Mouse (Mus musculus): Measurements from ENCODE around the gene Klrg2. TPM values are rescaled to one million over a fixed set of nuclear protein-coding genes. Genes with fewer than 3 reads are reported as not detected.
A peak's percentile ranks its signal among the peaks of the same experiment; 100 is the strongest.
"Not testable (repeated sequence)": the region's sequence is repeated elsewhere in the genome, so short reads cannot be mapped to it uniquely, and the experiment has no call there.

The Klrg2 gene
- 0.96 TPM in 1 of 2 replicates, not detected in the other for polyA plus RNA-seq (2012; ENCODE audit: insufficient read depth, low replicate concordance)

DNA sequence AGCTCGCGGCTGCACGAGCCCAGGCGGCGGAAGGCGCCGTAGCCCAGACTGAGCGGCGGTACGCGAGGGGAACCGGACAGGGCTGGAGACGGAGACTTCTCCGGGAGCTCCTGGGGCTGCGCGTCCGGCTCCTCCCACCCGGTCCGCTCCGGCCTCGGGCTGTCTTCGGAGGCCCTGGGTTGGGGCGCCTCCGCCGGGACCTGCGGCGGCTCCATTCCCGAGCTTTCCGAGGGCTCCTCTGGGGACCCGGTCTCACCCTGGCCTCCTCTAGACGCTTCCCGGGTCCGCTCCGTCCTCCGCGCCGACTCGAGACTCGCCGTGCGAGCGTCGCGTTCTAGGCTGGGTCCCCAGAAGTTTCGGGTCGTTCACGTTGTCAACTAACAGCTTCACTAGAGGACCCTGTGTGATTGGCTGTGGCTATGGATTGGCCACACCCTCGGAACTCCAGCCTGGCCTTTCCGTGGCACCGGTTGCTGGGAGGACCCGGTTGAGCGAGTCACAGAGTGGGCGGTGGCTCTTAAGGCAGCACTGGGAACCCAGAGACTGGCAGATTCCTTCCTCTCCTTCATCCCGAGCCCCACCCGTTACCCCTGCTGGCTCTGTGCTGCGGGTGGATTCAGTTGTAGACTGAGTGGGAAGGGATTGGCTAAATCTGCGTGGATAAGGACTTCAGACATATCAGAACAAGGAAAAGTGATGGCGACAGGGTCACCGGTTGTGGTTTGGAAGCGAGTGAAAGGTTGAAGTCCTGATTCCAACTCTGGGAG is at the start of gene Klrg2:
Gene Klrg2, minus strand, starts transcription at position 391 of the 767 bp plus-strand sequence.
- Histone ChIP-seq H3K36me3 (replicated peaks; ENCODE audit: low read length) (no peaks in the 10 kb centered on the region), H3K4me1 (peaks cover 44% of the 10 kb centered on the region), H3K27me3 (replicated peaks) (peaks cover 94% of the 10 kb centered on the region), H3K9me3 (no peaks in the 10 kb centered on the region), H3K4me3 (replicated peaks) (peak within 1 kb of the TSS; percentile 92)
- no peak for TF ChIP-seq GATA1 (IDR thresholded peaks at IDR 0.05; ENCODE audit: borderline replicate concordance, low read length)
- no peak for TF ChIP-seq FLI1 (IDR thresholded peaks at IDR 0.05; ENCODE audit: low read length)

DNA sequence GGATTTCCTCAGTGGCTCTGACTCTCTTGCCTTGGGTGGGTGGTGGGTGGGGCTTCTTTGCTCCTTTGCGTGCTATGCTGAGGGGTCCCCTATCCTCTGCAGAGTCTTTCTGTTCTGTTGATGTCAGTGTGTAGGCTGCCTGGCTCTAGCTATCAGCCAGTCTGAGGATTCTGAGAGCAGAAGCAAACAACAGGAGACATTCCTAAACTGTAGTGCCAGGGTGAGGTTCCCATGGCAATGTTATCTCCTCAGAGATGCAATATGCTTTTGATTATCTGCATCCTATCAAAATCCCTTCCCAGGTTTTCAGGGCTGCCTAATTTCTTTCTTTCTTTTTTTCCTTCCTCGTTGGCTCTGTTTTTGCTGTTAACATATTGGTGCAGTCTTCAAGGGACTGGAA is 45.5 kb upstream of the Klrg2 start:
- TF ChIP-seq GATA1 (IDR thresholded peaks at IDR 0.05; ENCODE audit: borderline replicate concordance, low read length) = no peak
- no peak for TF ChIP-seq FLI1 (IDR thresholded peaks at IDR 0.05; ENCODE audit: low read length)
- Histone ChIP-seq H3K4me1 (0 out of 2 replicates have a peak, but pooled peaks cover 4% of the 10 kb centered on the region), H3K9me3 (no peaks in the 10 kb centered on the region), H3K4me3 (replicated peaks) (no peak overlapping the region), H3K36me3 (replicated peaks; ENCODE audit: low read length) (peaks cover 15% of the 10 kb centered on the region), H3K27me3 (replicated peaks) (peaks cover 24% of the 10 kb centered on the region)

DNA sequence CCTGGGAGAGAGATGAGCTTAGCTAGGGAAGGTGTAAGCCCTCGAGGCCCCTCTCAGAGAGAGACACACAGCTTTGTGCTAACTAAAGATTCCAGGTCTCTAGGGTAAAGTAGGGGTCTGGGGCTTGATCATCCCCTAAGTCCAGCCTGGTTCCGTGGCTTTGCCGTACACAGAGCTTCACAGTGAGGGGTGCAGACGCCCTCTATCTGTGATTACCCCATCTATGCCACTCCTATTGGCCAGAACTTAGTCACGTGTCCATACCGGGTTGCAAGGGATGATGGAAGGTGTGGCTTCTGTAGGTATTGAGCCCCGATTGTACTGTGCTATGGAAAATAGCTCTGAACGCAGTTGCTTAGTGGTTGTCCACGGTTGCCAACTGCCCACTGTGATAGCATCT is 40.6 kb upstream of the Klrg2 start:
- Histone ChIP-seq H3K9me3 (peaks cover 3% of the 10 kb centered on the region; the same call in 1 of the 2 replicates), H3K4me1 (peaks cover 10% of the 10 kb centered on the region), H3K27me3 (replicated peaks) (peaks cover 58% of the 10 kb centered on the region), H3K4me3 (replicated peaks) (no peak overlapping the region), H3K36me3 (replicated peaks; ENCODE audit: low read length) (no peaks in the 10 kb centered on the region)
- TF ChIP-seq GATA1 (IDR thresholded peaks at IDR 0.05; ENCODE audit: borderline replicate concordance, low read length) = no peak
- TF ChIP-seq FLI1 (IDR thresholded peaks at IDR 0.05; ENCODE audit: low read length) = no peak

DNA sequence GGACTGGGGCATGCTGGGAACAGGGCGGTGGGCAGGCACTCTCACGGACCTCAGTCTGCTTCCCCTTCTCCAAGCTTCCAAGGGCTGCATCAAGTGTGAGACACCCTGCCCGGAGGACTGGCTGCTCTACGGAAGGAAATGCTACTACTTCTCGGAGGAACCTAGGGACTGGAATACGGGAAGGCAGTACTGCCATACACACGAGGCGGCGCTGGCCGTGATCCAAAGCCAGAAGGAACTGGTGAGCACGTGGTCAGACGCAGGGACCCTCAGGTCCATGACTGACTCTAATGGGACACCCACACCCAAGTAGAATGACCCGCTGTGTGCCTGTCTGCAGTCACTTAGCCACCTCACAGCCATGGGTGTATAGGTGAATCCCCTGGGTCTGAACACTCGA is 39.7 kb upstream of the Klrg2 start:
- no peak for TF ChIP-seq GATA1 (IDR thresholded peaks at IDR 0.05; ENCODE audit: borderline replicate concordance, low read length)
- TF ChIP-seq FLI1 (IDR thresholded peaks at IDR 0.05; ENCODE audit: low read length) = no peak
- H3K36me3 ChIP-seq (replicated peaks; ENCODE audit: low read length) = no peaks in the 10 kb centered on the region
- no peak overlapping the region for H3K4me3 ChIP-seq (replicated peaks)
- H3K9me3 ChIP-seq = peaks cover 3% of the 10 kb centered on the region; the same call in 1 of the 2 replicates
- peaks cover 10% of the 10 kb centered on the region for H3K4me1 ChIP-seq
- H3K27me3 ChIP-seq (replicated peaks) = peaks cover 62% of the 10 kb centered on the region

DNA sequence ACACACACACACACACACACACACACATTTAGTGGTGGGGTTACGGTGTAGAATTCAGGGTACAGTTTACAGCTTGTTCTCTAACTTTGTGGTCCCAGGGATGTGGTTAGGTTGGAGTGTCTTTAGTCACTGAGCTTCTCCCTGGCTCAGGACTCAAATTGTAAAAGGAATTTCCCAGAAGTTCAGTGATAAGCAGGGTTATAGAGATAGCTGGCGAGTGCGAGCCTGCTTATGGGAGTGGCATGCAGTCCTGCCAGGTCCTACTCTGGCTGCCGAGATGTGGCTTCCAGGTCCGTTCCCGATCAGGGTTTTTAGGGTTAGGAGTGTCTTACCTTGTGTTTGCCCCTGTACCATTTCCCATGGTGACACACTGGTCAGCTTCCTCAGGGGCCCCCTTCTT is 39.2 kb upstream of the Klrg2 start:
- Histone ChIP-seq H3K36me3 (replicated peaks; ENCODE audit: low read length) (no peaks in the 10 kb centered on the region), H3K27me3 (replicated peaks) (peaks cover 61% of the 10 kb centered on the region), H3K4me1 (peaks cover 15% of the 10 kb centered on the region), H3K9me3 (peaks cover 3% of the 10 kb centered on the region; the same call in 1 of the 2 replicates), H3K4me3 (replicated peaks) (no peak overlapping the region)
- no peak for TF ChIP-seq FLI1 (IDR thresholded peaks at IDR 0.05; ENCODE audit: low read length)
- no peak for TF ChIP-seq GATA1 (IDR thresholded peaks at IDR 0.05; ENCODE audit: borderline replicate concordance, low read length)

DNA sequence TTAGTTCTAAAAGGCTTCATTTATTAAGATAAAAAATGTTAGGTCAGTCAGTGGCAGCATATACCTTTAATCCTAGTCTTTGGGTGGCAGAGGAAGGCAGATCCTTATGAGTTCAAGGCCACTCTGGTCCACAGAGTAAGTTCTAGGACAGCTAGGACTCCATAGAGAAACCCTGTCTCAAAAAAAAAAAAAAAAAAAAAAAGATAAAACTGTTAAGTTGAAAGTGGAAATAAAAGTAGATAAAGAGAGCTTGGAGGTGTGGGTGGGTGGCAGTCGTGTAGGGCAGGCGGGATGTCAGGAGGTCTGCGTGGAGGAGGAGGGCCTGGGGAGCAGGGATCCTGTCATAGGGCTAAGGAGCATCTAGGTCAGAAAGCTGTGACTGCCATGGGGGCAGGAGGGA is 35.0 kb upstream of the Klrg2 start:
- Histone ChIP-seq H3K4me1 (peaks cover 30% of the 10 kb centered on the region), H3K4me3 (replicated peaks) (no peak overlapping the region), H3K27me3 (replicated peaks) (peaks cover 55% of the 10 kb centered on the region), H3K36me3 (replicated peaks; ENCODE audit: low read length) (no peaks in the 10 kb centered on the region), H3K9me3 (peaks cover 3% of the 10 kb centered on the region; the same call in 1 of the 2 replicates)
- TF ChIP-seq GATA1 (IDR thresholded peaks at IDR 0.05; ENCODE audit: borderline replicate concordance, low read length) (no peak), FLI1 (IDR thresholded peaks at IDR 0.05; ENCODE audit: low read length) (no peak)

DNA sequence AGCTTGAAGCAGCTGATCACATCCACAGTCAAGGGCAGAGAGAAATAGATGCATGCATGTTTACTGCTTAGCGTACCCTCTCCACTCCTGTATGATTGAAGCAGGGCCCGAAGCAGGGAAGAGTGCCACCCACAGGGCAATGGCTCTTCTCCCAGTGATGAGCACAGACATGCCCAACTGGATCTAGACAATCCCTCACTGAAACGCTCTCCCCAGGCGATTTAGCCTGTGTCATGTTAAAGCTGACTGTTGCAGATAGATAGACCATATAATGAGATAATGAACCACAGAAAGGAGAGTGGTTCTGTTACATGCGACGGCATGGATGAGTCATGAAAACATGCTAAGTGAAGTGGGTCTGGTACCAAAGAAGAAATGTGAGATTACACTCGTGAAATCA is 34.2 kb upstream of the Klrg2 start:
- H3K4me3 ChIP-seq (replicated peaks) = no peak overlapping the region
- peaks cover 33% of the 10 kb centered on the region for H3K4me1 ChIP-seq
- H3K9me3 ChIP-seq = peaks cover 3% of the 10 kb centered on the region; the same call in 1 of the 2 replicates
- peaks cover 54% of the 10 kb centered on the region for H3K27me3 ChIP-seq (replicated peaks)
- TF ChIP-seq GATA1 (IDR thresholded peaks at IDR 0.05; ENCODE audit: borderline replicate concordance, low read length) (no peak), FLI1 (IDR thresholded peaks at IDR 0.05; ENCODE audit: low read length) (no peak)
- no peaks in the 10 kb centered on the region for H3K36me3 ChIP-seq (replicated peaks; ENCODE audit: low read length)

DNA sequence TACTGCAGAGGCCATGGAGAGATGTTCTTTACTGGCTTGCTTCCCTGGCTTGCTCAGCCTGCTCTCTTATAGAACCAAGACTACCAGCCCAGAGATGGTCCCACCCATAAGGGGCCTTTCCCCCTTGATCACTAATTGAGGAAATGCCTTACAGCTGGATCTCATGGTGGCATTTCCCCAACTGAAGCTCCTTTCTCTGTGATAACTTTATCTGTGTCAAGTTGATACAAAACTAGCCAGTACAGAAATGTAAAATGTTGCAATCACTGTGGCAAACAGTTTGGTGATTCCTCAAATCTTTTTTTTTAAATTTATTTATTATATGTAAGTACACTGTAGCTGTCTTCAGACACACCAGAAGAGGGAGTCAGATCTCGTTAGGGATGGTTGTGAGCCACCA is 33.4 kb upstream of the Klrg2 start:
- H3K27me3 ChIP-seq (replicated peaks) = peaks cover 60% of the 10 kb centered on the region
- peaks cover 35% of the 10 kb centered on the region for H3K4me1 ChIP-seq
- not testable (repeated sequence) for H3K9me3 ChIP-seq; H3K4me3 ChIP-seq (replicated peaks); H3K36me3 ChIP-seq (replicated peaks; ENCODE audit: low read length)

DNA sequence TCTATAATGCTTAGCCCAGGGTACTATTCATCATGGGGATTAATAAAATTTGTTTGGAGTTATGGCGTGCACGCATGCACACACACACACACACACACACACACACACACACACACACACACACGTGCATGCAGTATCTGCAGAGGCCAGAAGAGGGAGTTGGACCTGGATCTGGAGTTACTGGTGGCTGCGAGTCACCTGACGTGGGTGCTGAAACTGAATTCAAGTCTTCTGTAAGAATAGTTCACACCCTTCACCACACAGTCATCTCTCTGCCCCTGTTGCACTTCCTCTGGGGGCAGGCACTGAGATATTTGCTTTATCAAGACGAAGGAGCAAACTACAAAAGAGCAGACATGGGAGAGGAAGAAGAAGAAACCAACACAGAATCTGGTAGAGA is 32.5 kb upstream of the Klrg2 start:
- H3K36me3 ChIP-seq (replicated peaks; ENCODE audit: low read length) = no peaks in the 10 kb centered on the region
- peaks cover 66% of the 10 kb centered on the region for H3K27me3 ChIP-seq (replicated peaks)
- no peak for TF ChIP-seq FLI1 (IDR thresholded peaks at IDR 0.05; ENCODE audit: low read length)
- no peak for TF ChIP-seq GATA1 (IDR thresholded peaks at IDR 0.05; ENCODE audit: borderline replicate concordance, low read length)
- H3K4me1 ChIP-seq = peaks cover 36% of the 10 kb centered on the region
- no peak overlapping the region for H3K4me3 ChIP-seq (replicated peaks)
- H3K9me3 ChIP-seq = peaks cover 3% of the 10 kb centered on the region; the same call in 1 of the 2 replicates

All from megakaryocyte, embryonic 14.5 days (primary cell).